Mouse (Mus musculus) intestine, embryonic 16.5 days (tissue): ENCODE measurements around the gene Abca2. TPM values are rescaled to one million over a fixed set of nuclear protein-coding genes. Genes with fewer than 3 reads are reported as not detected.

Source experiments
- ATAC-seq: fragments of 200-750 bp; cut with Nextera tagmentation; 2 replicates; pipeline ENCODE4 v1.8.0; 2017; ENCODE audit warnings: moderate TSS enrichment, moderate library complexity
- H3K27ac ChIP-seq: fragments of 300-500 bp; sonication (generic); 2 replicates; pipeline ENCODE4 v1.5.1; 2014; ENCODE audit warnings: mild to moderate bottlenecking, low read length
- H3K27me3 ChIP-seq: fragments of 300-500 bp; sonication (generic); replicated peaks from 2 replicates; pipeline ENCODE4 v1.6.1; 2014; ENCODE audit warnings: low read length, control low read depth, mixed read lengths; ENCODE audit not compliant: control insufficient read depth, insufficient read depth
- H3K36me3 ChIP-seq: fragments of 300-500 bp; sonication (generic); 2 replicates; pipeline ENCODE4 v1.6.1; 2014; ENCODE audit warnings: low read length, control low read depth; ENCODE audit not compliant: control insufficient read depth, insufficient read depth
- H3K4me1 ChIP-seq: fragments of 300-500 bp; sonication (generic); 2 replicates; pipeline ENCODE4 v1.6.1; 2014; ENCODE audit warnings: low read length, control low read depth, mixed read lengths; ENCODE audit not compliant: control insufficient read depth, insufficient read depth
- H3K4me2 ChIP-seq: fragments of 300-500 bp; sonication (generic); 2 replicates; pipeline ENCODE4 v1.6.1; 2014; ENCODE audit warnings: low read depth, low read length, control low read depth
- H3K4me3 ChIP-seq: fragments of 300-500 bp; sonication (generic); 2 replicates; pipeline ENCODE4 v1.5.1; 2014; ENCODE audit warnings: mild to moderate bottlenecking, low read length
- H3K9ac ChIP-seq: fragments of 300-500 bp; sonication (generic); 2 replicates; pipeline ENCODE4 v1.6.1; 2014; ENCODE audit warnings: low read depth, low read length
- H3K9me3 ChIP-seq: fragments of 300-500 bp; sonication (generic); 2 replicates; pipeline ENCODE4 v1.6.1; 2016; ENCODE audit warnings: low read length, control low read depth; ENCODE audit not compliant: control insufficient read depth
- WGBS: fragments of 180-500 bp; shearing (Covaris S2); extraction: QIAGEN DNeasy Blood & Tissue Kit; methylation state at CpG from one replicate; pipeline ENCODE4 v1.1.7; 2014; 5-methylcytosine and 5-hydroxymethylcytosine counted together
- polyA plus RNA-seq: library from polyadenylated mRNA; unstranded; fragments of >200 nt; fragmentation: Nextera tagmentation; extraction: Ambion mirVana; gene quantifications from 2 replicates; pipeline ENCODE4 v1.2.1, GENCODE M21; 2015

Abca2 gene
- polyA plus RNA-seq, 1 experiment from 2014 or later: 2.1 TPM

DNA sequence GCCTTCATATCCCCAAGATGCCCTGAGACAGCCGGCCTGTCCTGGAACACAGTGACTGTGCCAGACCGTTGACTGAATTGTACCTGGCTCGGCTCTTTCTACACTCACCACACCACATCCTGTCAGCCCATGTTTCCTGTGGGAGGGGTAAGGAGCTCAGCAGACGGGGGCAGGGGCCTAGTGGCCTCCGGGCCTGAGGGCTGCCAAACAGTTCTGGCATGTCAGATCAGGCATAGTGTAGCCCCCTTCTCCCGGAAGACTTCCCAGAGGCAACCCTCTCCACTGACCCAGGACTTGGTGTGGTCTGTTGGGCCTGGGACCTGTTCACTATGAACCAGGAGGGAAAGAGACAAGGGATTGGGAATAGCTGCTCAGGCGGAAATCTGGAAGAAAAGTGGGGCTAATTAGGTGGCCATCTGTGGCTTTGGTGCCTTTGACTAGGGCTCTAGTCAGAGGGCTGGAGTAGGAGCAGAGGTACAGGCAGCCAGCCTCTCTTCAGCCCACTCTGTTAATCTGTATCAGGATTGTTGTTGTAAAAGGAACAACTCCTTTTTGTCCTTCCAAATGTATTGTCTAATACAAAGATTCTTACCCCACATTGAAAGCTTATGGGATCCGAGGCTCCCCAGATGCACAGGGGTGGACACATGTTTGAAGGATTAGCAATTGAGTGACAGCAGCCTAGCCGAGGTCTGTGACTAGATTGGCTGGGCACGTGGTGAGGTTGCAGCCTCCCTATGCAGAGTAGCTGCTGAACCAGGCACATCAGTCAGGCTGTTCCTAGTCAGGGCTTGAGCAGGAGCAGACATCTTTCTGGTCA, 37.5 kb downstream of the Abca2 start:
- Histone ChIP-seq H3K9me3 (no peaks in the 10 kb centered on the region), H3K4me3 (no peak overlapping the region), H3K9ac (0 out of 2 replicates have a peak overlapping the region, but pooled peaks have one; percentile 25), H3K36me3 (no peaks in the 10 kb centered on the region), H3K27ac (0 out of 2 replicates have a peak overlapping the region, but pooled peaks have one; percentile 16), H3K4me2 (no peak overlapping the region), H3K4me1 (peaks cover 15% of the 10 kb centered on the region), H3K27me3 (no peaks in the 10 kb centered on the region)
- no peak for ATAC-seq
- 58% methylated on average over 10 of the region's 10 CpGs for WGBS

DNA sequence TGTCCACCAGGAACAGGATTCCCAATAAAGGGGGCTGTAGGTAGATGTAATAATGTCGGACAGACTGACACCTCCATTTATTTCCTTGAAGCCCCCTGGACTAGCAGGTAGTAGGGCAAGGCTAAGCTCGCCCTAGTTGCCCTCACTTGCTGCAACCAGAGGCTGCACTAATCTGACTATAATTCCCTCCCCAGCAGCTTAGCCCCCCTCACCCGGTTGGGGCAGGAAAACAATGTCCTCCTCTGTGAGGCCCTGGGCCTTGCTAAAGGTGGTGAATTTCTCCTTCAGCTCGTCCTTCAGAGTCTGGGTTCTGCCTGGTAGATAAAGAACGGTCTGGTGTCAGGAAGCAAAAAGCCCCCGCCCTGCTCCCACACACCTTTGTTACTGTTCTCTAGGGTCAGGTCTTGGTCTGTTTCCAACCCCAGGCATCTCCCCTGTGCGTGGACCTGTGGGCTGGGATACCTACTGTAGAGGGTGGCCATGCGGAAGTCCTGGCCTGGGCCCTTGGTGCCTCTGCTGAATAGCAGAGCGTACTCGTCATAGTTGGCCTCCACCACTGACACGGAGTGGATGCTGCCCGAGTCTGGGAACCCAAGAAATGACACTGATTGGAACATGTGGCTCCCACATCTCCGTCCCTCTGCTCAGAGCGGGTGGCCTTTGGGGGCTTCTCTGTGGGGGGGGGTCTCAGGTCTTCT, 39.3 kb downstream of the Abca2 start:
- no peaks in the 10 kb centered on the region for H3K9me3 ChIP-seq

DNA sequence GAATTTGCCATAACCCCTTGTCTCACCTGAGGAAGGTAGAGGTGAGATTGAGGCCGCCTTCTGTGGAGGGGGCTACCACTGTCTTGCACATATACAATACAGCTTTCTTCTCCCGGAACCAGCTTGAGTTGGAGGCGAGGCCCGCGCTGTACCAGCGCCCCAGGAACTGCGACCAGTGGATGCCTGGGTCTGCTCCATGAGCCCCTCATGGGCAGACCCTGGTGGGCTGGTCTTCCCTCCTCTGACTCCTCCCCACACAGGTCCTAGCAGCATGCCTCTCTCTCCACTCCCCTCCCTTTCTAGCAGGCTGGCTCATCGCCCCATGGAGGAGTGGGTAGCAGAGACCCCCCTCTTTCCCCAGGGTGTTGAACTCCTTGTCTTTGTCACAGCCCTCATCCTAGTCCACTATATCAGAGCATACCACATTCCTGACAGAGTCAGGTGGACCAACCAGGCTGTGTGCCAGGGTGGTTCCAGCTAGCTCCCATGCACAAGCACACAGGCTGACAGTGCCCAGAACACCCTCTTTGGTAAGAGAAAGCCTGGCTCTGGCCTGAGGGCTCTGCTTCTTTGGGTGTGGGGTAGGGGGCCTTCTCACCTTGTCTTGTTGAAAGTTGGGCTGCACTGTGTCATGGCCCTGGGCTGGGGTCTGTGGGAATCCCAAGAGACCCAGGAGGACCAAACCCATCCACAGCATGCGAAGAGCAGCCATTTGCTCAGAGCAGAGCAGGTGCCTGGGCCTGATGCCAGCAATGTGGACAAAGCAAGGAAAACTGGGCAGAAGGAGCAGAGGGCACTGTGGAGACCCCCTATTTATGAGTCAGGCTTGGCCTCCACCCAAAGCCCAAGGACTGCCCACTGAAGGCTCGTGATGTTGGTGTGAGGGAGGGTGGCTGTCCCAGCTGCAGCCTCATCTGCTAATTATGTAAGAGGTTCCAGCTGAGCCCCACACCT, 40.7 kb downstream of the Abca2 start:
- H3K4me2 ChIP-seq: no peak overlapping the region
- H3K27ac ChIP-seq: no peak overlapping the region
- ATAC-seq: 0 out of 2 replicates have a peak, but pooled peaks have one; percentile 10
- H3K9me3 ChIP-seq: no peaks in the 10 kb centered on the region
- no peaks in the 10 kb centered on the region for H3K36me3 ChIP-seq
- no peak overlapping the region for H3K9ac ChIP-seq
- 80% methylated on average over 10 of the region's 10 CpGs for WGBS
- H3K4me1 ChIP-seq: peaks cover 10% of the 10 kb centered on the region
- H3K4me3 ChIP-seq: no peak overlapping the region
- H3K27me3 ChIP-seq: no peaks in the 10 kb centered on the region

More for the DNA sequence above, 39.3 kb downstream of the Abca2 start:
- no peaks in the 10 kb centered on the region for H3K36me3 ChIP-seq
- no peak overlapping the region for H3K4me3 ChIP-seq
- WGBS: 75% methylated on average over 14 of the region's 14 CpGs
- no peak overlapping the region for H3K27ac ChIP-seq
- no peaks in the 10 kb centered on the region for H3K27me3 ChIP-seq
- peaks cover 10% of the 10 kb centered on the region for H3K4me1 ChIP-seq
- no peak overlapping the region for H3K4me2 ChIP-seq
- H3K9ac ChIP-seq: no peak overlapping the region
- ATAC-seq: no peak

- Histone ChIP-seq H3K4me1 (peaks cover 10% of the 10 kb centered on the region), H3K27me3 (no peaks in the 10 kb centered on the region), H3K36me3 (no peaks in the 10 kb centered on the region), H3K4me3 (no peak within 1 kb of the TSS), H3K4me2 (no peak within 1 kb of the TSS), H3K27ac (no peak within 1 kb of the TSS), H3K9me3 (no peaks in the 10 kb centered on the region), H3K9ac (no peak within 1 kb of the TSS)
- 47% methylated on average over 6 of the region's 6 CpGs for WGBS
- ATAC-seq: no peak
Observed at GRCm38 (mm10) chr2:25469969-25470368, 41.5 kb downstream of the Abca2 start, which contains the start of gene Ptgds. Gene Ptgds (minus strand): TSS chr2:25470046.

- no peak overlapping the region for H3K27ac ChIP-seq
- H3K9ac ChIP-seq: no peak overlapping the region
- no peaks in the 10 kb centered on the region for H3K36me3 ChIP-seq
- H3K27me3 ChIP-seq: no peaks in the 10 kb centered on the region
- no peaks in the 10 kb centered on the region for H3K9me3 ChIP-seq
- no peak overlapping the region for H3K4me2 ChIP-seq
- ATAC-seq: no peak
- peaks cover 8% of the 10 kb centered on the region for H3K4me1 ChIP-seq
- H3K4me3 ChIP-seq: no peak overlapping the region
- 79% methylated on average over 2 of the region's 2 CpGs for WGBS
Observed at GRCm38 (mm10) chr2:25472550-25472949, 44.0 kb downstream of the Abca2 start.

DNA sequence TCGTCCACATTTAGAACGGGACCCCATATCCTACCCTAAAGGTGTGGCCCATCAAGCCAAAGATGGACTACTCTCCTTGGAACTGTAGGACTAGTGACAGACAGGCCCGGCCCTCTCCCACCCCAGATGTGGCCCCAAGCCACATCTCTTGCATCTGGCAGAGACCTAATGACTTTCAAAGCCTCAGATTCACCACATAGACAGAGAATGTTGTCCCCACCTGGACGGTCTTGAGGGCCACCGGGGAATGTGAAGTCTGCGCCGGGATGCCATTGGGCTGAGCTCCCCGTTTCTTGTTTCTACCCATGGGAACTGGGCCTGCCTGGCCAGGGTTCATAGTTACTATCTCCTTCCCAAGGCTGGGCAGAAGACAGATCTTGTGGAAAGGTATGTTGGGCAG, 49.0 kb downstream of the Abca2 start:
- Histone ChIP-seq H3K9me3 (no peaks in the 10 kb centered on the region), H3K4me2 (no peak overlapping the region)
- 83% methylated on average over 8 of the region's 8 CpGs for WGBS

DNA sequence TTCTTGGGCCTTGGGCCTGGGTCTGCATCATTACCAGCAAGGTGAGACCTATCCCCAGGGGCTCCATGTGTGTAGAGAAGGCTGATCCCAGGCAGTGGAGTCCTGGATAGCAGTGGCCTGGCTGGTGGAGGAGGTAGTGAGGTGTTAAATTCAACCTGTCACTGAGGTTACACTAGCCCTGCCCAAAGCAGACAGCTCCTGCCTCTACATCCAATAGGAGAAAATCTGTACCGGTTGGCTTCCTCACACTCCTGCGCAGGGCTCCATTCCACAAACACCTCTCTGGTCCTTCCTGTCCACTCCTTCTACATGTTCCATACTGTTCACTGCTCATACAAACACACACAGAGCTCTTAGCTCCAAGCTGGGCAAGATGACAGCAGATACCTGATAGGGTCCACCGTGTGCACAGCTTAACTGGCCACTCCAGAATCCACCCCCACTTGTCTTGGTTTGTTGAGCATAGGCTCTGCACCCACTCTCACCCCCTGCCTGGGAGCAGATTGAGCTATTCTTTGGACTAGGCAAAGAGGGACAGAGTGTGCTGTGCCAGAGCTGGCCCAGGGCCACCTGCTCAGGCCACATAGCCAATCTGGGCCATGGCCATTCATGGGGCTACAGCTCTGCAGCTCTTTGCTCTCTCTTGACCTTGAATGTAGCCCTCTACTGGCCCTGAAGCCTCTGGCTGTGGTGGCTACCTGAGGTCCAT, 49.6 kb downstream of the Abca2 start:
- no peak overlapping the region for H3K27ac ChIP-seq
- no peaks in the 10 kb centered on the region for H3K9me3 ChIP-seq
- no peaks in the 10 kb centered on the region for H3K4me1 ChIP-seq
- no peak overlapping the region for H3K4me2 ChIP-seq
- no peak overlapping the region for H3K9ac ChIP-seq
- H3K27me3 ChIP-seq: no peaks in the 10 kb centered on the region
- 94% methylated on average over 3 of the region's 3 CpGs for WGBS
- ATAC-seq: no peak
- no peaks in the 10 kb centered on the region for H3K36me3 ChIP-seq
- no peak overlapping the region for H3K4me3 ChIP-seq

More for the DNA sequence above, 49.0 kb downstream of the Abca2 start:
- Histone ChIP-seq H3K27me3 (no peaks in the 10 kb centered on the region), H3K9ac (no peak overlapping the region), H3K4me3 (no peak overlapping the region), H3K4me1 (no peaks in the 10 kb centered on the region), H3K36me3 (no peaks in the 10 kb centered on the region), H3K27ac (no peak overlapping the region)
- no peak for ATAC-seq

DNA sequence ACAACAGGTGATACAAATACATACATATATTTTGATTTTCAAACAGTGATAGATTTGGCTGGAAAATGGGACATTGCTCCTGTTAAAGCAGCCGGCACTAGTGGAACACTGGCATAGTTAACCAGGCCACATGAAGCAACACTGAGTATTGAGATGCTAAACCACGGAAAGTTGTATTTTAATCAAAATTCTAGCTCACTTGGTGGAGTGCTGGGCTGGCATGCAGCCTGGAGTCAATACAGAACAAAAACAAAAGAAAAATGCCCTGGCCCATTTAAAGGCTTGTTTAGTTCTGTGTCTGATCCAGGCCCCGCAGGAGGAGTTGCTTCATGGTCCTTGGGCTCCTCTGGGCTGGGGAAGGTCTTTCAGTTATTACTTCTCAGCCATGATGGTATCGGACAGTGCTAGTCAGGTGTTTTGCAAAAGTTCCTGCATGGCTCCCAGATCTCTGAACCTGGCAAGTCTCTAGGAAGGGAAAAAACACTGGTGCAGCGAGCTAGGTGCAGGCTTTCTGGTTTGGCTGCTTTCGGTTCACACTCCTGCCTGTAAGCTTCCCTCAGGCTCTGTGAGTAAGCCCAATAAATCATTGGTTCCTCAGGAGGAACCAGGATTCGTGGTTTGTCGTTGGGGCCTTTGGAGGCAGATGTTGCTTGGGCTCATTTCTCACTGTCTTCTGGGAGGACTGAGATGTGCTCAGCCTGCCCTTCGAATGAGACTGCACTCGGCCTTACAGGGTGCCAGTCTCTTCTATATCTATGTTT, 51.2 kb downstream of the Abca2 start:
- peak; percentile 7; the same call in 1 of the 2 replicates for ATAC-seq
- no peaks in the 10 kb centered on the region for H3K4me1 ChIP-seq
- H3K9me3 ChIP-seq: no peaks in the 10 kb centered on the region
- no peaks in the 10 kb centered on the region for H3K36me3 ChIP-seq
- no peak overlapping the region for H3K9ac ChIP-seq
- peak overlapping the region; percentile 48; the same call in 1 of the 2 replicates for H3K27ac ChIP-seq
- H3K4me2 ChIP-seq: no peak overlapping the region
- H3K27me3 ChIP-seq: no peaks in the 10 kb centered on the region
- WGBS: 50% methylated on average over 10 of the region's 10 CpGs
- H3K4me3 ChIP-seq: no peak overlapping the region
